Mouse (Mus musculus) megakaryocyte, adult 5-6 weeks (primary cell): ENCODE data around the gene Map9. TPM values are rescaled to one million over a fixed set of nuclear protein-coding genes. Genes with fewer than 3 reads are reported as not detected.
"Not testable (repeated sequence)": the region's sequence is repeated elsewhere in the genome, so short reads cannot be mapped to it uniquely, and the experiment has no call there.

Experiments
- ATAC-seq: 2 replicates; pipeline ENCODE4 v1.8.0; 2016; ENCODE audit warnings: mild to moderate bottlenecking, inconsistent platforms; ENCODE audit not compliant: poor library complexity, severe bottlenecking
- total RNA-seq, 2 experiments: library from RNA; stranded (forward) in 1 of 2; stranded (reverse) in 1 of 2; fragments of 153-499, 151-499 nt in 1 of 2; fragments of 221-1000, 200-1000 nt in 1 of 2; gene quantifications; 2 replicates each; pipeline versions ENCODE4 v1.2.3 to v1.2.4; 2015 to 2017

Map9 gene
- total RNA-seq, 2 experiments from 2014 or later = not detected

- no peak for ATAC-seq
Measured at GRCm38 (mm10) chr3:82406336-82406735, 48.5 kb downstream of the Map9 start.

- ATAC-seq = no peak
Measured at GRCm38 (mm10) chr3:82407432-82407831, 49.6 kb downstream of the Map9 start.

GRCm38 (mm10) chr3:82412397-82412796 lies 54.6 kb downstream of the Map9 start:
- no peak for ATAC-seq

GRCm38 (mm10) chr3:82417958-82418357 lies 60.1 kb downstream of the Map9 start:
- no peak for ATAC-seq

GRCm38 (mm10) chr3:82435351-82435750 lies 77.5 kb downstream of the Map9 start:
- ATAC-seq = no peak

GRCm38 (mm10) chr3:82440976-82441375 lies 83.1 kb downstream of the Map9 start:
- ATAC-seq = no peak

- ATAC-seq = not testable (repeated sequence)
Measured at GRCm38 (mm10) chr3:82441601-82442000, 83.8 kb downstream of the Map9 start.

Other genes with a start within 250 kb of the Map9 start
- gene Gucy1a1, start 212.3 kb upstream of the Map9 start, total RNA-seq (2015) = 0.04 TPM in 1 of 2 replicates, not detected in the other
- gene Gucy1a1, start 212.3 kb upstream of the Map9 start, total RNA-seq (2017) = not detected in 2 replicates
- gene Npy2r, start 190.0 kb downstream of the Map9 start, total RNA-seq (2015) = not detected in 2 replicates
- gene Npy2r, start 190.0 kb downstream of the Map9 start, total RNA-seq (2017) = not detected in 2 replicates